Mouse (Mus musculus) ES-Bruce4 (cell line): ENCODE results near the gene Cmtm2b. TPM values are rescaled to one million over a fixed set of nuclear protein-coding genes. Genes with fewer than 3 reads are reported as not detected.

ENCODE experiments used
- H3K27ac ChIP-seq: 2 replicates; pipeline ENCODE4 v1.5.1; 2012; ENCODE audit warnings: low read length, inconsistent platforms; ENCODE audit not compliant: insufficient read depth
- H3K27me3 ChIP-seq: 2 replicates; pipeline ENCODE4 v1.6.1; 2012; ENCODE audit warnings: mild to moderate bottlenecking, low read length, inconsistent platforms; ENCODE audit not compliant: control insufficient read depth, poor library complexity, insufficient read depth, severe bottlenecking
- H3K36me3 ChIP-seq: 2 replicates; pipeline ENCODE4 v1.6.1; 2012; ENCODE audit warnings: inconsistent platforms, mild to moderate bottlenecking, low read length, moderate library complexity; ENCODE audit not compliant: control insufficient read depth, poor library complexity, insufficient read depth, severe bottlenecking
- H3K4me1 ChIP-seq: one replicate; pipeline ENCODE4 v1.8.1; 2011; ENCODE audit warnings: low read length; ENCODE audit not compliant: control insufficient read depth, insufficient read depth
- H3K4me3 ChIP-seq: 2 replicates; pipeline ENCODE4 v1.5.1; 2011; ENCODE audit warnings: low read depth, mild to moderate bottlenecking, low read length
- H3K9ac ChIP-seq: 2 replicates; pipeline ENCODE4 v1.6.1; 2012; ENCODE audit warnings: low read depth, mild to moderate bottlenecking, inconsistent platforms; ENCODE audit not compliant: poor library complexity, severe bottlenecking
- H3K9me3 ChIP-seq: replicated peaks from 2 replicates; pipeline ENCODE4 v1.6.1; 2012; ENCODE audit warnings: mild to moderate bottlenecking, low read length, inconsistent platforms; ENCODE audit not compliant: control insufficient read depth, poor library complexity, insufficient read depth, severe bottlenecking
- CTCF ChIP-seq: IDR thresholded peaks from one replicate; pipeline ENCODE4 v1.8.1; 2011; ENCODE audit warnings: low read depth, low read length
- EP300 ChIP-seq: IDR thresholded peaks from 2 replicates; pipeline ENCODE4 v1.6.1; 2011; ENCODE audit warnings: low read depth, low read length; ENCODE audit not compliant: insufficient read depth
- POLR2A ChIP-seq: IDR thresholded peaks from one replicate; pipeline ENCODE4 v1.8.1; 2011; ENCODE audit warnings: low read length; ENCODE audit not compliant: insufficient read depth
- polyA plus RNA-seq: library from polyadenylated mRNA; stranded (reverse); fragments of >200 nt; gene quantifications from 2 replicates; pipeline ENCODE4 v1.2.4, GENCODE M21; 2011; ENCODE audit warnings: low read depth; ENCODE audit not compliant: missing spikeins, insufficient read depth, insufficient read length

Gene Cmtm2b
- polyA plus RNA-seq, 1 experiment = not detected

- H3K36me3 ChIP-seq = no peaks in the 10 kb centered on the region
- H3K9me3 ChIP-seq = peaks cover 29% of the 10 kb centered on the region
- H3K4me3 ChIP-seq = no peak overlapping the region
- no peak overlapping the region for H3K9ac ChIP-seq
- no peak for TF ChIP-seq CTCF
- TF ChIP-seq EP300 = no peak
- no peak for TF ChIP-seq POLR2A
- no peaks in the 10 kb centered on the region for H3K27me3 ChIP-seq
- H3K27ac ChIP-seq = no peak overlapping the region
- no peaks in the 10 kb centered on the region for H3K4me1 ChIP-seq
Measured at GRCm38 (mm10) chr8:104369591-104369990, 47.6 kb downstream of the Cmtm2b start.

GRCm38 (mm10) chr8:104370071-104370470 lies 48.0 kb downstream of the Cmtm2b start:
- TF ChIP-seq CTCF = no peak
- no peak for TF ChIP-seq EP300
- no peaks in the 10 kb centered on the region for H3K27me3 ChIP-seq

GRCm38 (mm10) chr8:104371121-104371520 lies 49.1 kb downstream of the Cmtm2b start:
- Histone ChIP-seq H3K4me3 (no peak overlapping the region), H3K27me3 (no peaks in the 10 kb centered on the region), H3K4me1 (peaks cover 5% of the 10 kb centered on the region), H3K9ac (no peak overlapping the region), H3K9me3 (peaks cover 15% of the 10 kb centered on the region), H3K27ac (no peak overlapping the region), H3K36me3 (no peaks in the 10 kb centered on the region)
- TF ChIP-seq POLR2A (no peak), CTCF (no peak), EP300 (no peak)

More at GRCm38 (mm10) chr8:104370071-104370470, 48.0 kb downstream of the Cmtm2b start:
- Histone ChIP-seq H3K27ac (no peak overlapping the region), H3K4me3 (no peak overlapping the region), H3K9ac (no peak overlapping the region), H3K4me1 (no peaks in the 10 kb centered on the region), H3K36me3 (no peaks in the 10 kb centered on the region), H3K9me3 (peaks cover 24% of the 10 kb centered on the region)

GRCm38 (mm10) chr8:104373779-104374178 lies 51.7 kb downstream of the Cmtm2b start:
- Histone ChIP-seq H3K9me3 (no peaks in the 10 kb centered on the region), H3K4me3 (no peak overlapping the region), H3K27ac (no peak overlapping the region), H3K36me3 (no peaks in the 10 kb centered on the region), H3K4me1 (peaks cover 5% of the 10 kb centered on the region), H3K27me3 (no peaks in the 10 kb centered on the region), H3K9ac (no peak overlapping the region)
- TF ChIP-seq CTCF (peak; percentile 20), POLR2A (no peak)

GRCm38 (mm10) chr8:104374269-104374668 lies 52.2 kb downstream of the Cmtm2b start:
- Histone ChIP-seq H3K36me3 (no peaks in the 10 kb centered on the region), H3K27me3 (no peaks in the 10 kb centered on the region), H3K9ac (no peak overlapping the region), H3K27ac (no peak overlapping the region), H3K9me3 (no peaks in the 10 kb centered on the region), H3K4me3 (no peak overlapping the region), H3K4me1 (peaks cover 5% of the 10 kb centered on the region)
- TF ChIP-seq EP300 (no peak), POLR2A (no peak), CTCF (no peak)

GRCm38 (mm10) chr8:104374864-104375846 lies 53.1 kb downstream of the Cmtm2b start:
- no peak overlapping the region for H3K4me3 ChIP-seq
- no peak overlapping the region for H3K9ac ChIP-seq
- no peak for TF ChIP-seq CTCF
- no peak for TF ChIP-seq EP300
- no peaks in the 10 kb centered on the region for H3K27me3 ChIP-seq
- H3K9me3 ChIP-seq = no peaks in the 10 kb centered on the region
- no peaks in the 10 kb centered on the region for H3K36me3 ChIP-seq
- no peak overlapping the region for H3K27ac ChIP-seq
- peaks cover 5% of the 10 kb centered on the region for H3K4me1 ChIP-seq
